Mouse (Mus musculus) cerebellum, adult 2 months (tissue): ENCODE measurements around the gene Rims1.

Experiments used
- CTCF ChIP-seq: fragments of 200-500 bp; IDR thresholded peaks from 2 replicates; pipeline ENCODE4 v1.5.1; 2011; ENCODE audit warnings: low read depth, mild to moderate bottlenecking, control low read depth, low read length, moderate library complexity, borderline replicate concordance; ENCODE audit not compliant: insufficient read depth
- POLR2A ChIP-seq: fragments of 200-500 bp; IDR thresholded peaks from 2 replicates; pipeline ENCODE4 v1.6.1; 2011; ENCODE audit warnings: low read length, control low read depth, borderline replicate concordance; ENCODE audit not compliant: insufficient read depth

GRCm38 (mm10) chr1:22645257-22645656 lies 160.5 kb downstream of the Rims1 start:
- no peak for TF ChIP-seq POLR2A
- no peak for TF ChIP-seq CTCF
